Mouse (Mus musculus) bone marrow macrophage, adult 2 months (primary cell): ENCODE results near the gene Mrvi1.

ENCODE experiments used
- CTCF ChIP-seq: IDR thresholded peaks from 2 replicates; pipeline ENCODE4 v1.5.1; 2012; ENCODE audit warnings: low read depth, mild to moderate bottlenecking, low read length, moderate library complexity
- POLR2A ChIP-seq: IDR thresholded peaks from 2 replicates; pipeline ENCODE4 v1.6.1; 2012; ENCODE audit warnings: mild to moderate bottlenecking, low read depth, low read length, borderline replicate concordance

DNA sequence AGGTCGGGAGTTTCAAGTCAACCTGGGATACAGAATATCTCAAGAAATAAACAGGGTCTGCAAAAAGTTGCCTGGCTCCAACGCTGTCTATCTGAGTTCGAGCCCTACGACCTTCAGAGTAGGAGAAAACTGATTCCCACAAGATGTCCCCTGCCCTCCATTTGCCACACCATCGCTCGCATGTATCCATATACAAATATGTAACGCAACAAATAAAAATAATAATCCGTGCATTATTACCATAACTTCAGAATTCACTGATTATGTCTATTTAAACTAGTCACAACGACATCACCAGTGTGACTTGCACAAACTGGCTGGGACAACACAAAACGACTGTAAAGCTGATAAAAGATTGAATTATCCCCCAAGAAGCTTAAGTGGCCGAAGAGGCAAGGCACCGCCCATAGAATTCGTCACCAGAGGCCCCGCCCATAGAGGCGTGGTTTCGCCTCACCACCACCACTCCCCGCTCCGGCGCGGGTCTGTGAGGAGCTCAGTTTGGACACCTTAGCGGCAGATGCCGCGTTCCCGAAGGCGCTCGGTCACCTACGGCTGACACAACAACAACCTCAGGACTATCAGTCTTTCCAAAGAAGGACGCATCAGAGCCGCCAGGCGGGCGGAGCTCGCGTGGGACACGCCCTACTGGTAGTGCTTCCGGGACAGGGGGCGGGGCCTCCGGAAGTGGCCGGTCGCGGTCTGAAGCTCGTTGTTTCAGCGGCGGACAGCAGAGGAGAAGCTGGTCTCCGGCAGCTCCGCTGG, 46.2 kb upstream of the Mrvi1 start, which contains the start of gene Ctr9:
- TF ChIP-seq CTCF (no peak), POLR2A (no peak)
